Mouse (Mus musculus): Measurements from ENCODE around the gene Sec31a.

- TF ChIP-seq CTCF (IDR thresholded peaks at IDR 0.05; ENCODE audit: insufficient read depth, low read length) (no peak), POLR2A (IDR thresholded peaks at IDR 0.05; ENCODE audit: borderline replicate concordance, extremely low read depth, low read depth, low read length) (no peak)
These were observed 7.5 kb downstream of the Sec31a start for GRCm38 (mm10) chr5:100408485-100408884.

All from lung, adult 2 months (tissue).